Mouse (Mus musculus): ENCODE measurements around the gene Lrrc46. TPM values are rescaled to one million over a fixed set of nuclear protein-coding genes. Genes with fewer than 3 reads are reported as not detected.

The Lrrc46 gene
- 0.47 TPM in 1 of 2 replicates, not detected in the other for total RNA-seq (2017)

- peak; percentile 86 for ATAC-seq (ENCODE audit: extremely low read depth, insufficient number of reproducible peaks, low FRiP score, poor library complexity, severe bottlenecking)
Observed at GRCm38 (mm10) chr11:97041022-97041899, at the start of gene Lrrc46, which contains the start of gene Mrpl10. Gene Lrrc46, minus strand, starts transcription at chr11:97041407. Gene Mrpl10, plus strand, starts transcription at chr11:97041560.

- ATAC-seq (ENCODE audit: extremely low read depth, insufficient number of reproducible peaks, low FRiP score, poor library complexity, severe bottlenecking): no peak
Observed at GRCm38 (mm10) chr11:97086365-97086764, 45.2 kb upstream of the Lrrc46 start.

GRCm38 (mm10) chr11:97084821-97085505, 43.8 kb upstream of the Lrrc46 start:
- ATAC-seq (ENCODE audit: extremely low read depth, insufficient number of reproducible peaks, low FRiP score, poor library complexity, severe bottlenecking): no peak

GRCm38 (mm10) chr11:97083401-97084140, 42.4 kb upstream of the Lrrc46 start:
- ATAC-seq (ENCODE audit: extremely low read depth, insufficient number of reproducible peaks, low FRiP score, poor library complexity, severe bottlenecking): no peak

GRCm38 (mm10) chr11:97082977-97083376, 41.8 kb upstream of the Lrrc46 start:
- peak; percentile 57; the same call in 1 of the 2 replicates for ATAC-seq (ENCODE audit: extremely low read depth, insufficient number of reproducible peaks, low FRiP score, poor library complexity, severe bottlenecking)

DNA sequence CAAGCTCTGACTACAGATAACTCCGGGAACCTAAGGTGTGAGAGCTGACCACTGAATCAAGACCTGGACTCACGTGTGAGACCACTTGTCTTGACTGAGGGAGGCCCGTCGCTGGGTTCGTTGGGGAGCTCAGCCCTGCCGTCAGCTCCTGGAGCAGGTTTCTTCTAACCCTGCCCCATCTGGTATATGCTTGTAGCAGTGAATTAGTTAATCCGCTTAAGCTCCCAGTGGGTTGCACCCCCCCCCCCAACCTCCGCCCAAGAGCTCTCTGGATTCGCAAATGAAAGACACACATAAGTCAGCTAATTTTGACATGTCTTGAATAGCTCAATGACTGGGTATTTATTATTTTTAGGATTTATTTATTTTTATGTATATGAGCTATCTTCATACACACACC, 39.1 kb upstream of the Lrrc46 start:
- no peak for ATAC-seq (ENCODE audit: extremely low read depth, insufficient number of reproducible peaks, low FRiP score, poor library complexity, severe bottlenecking)

- no peak for ATAC-seq (ENCODE audit: extremely low read depth, insufficient number of reproducible peaks, low FRiP score, poor library complexity, severe bottlenecking)
Observed at GRCm38 (mm10) chr11:97078751-97079150, 37.5 kb upstream of the Lrrc46 start.

- no peak for ATAC-seq (ENCODE audit: extremely low read depth, insufficient number of reproducible peaks, low FRiP score, poor library complexity, severe bottlenecking)
Observed at GRCm38 (mm10) chr11:97074235-97074634, 33.0 kb upstream of the Lrrc46 start.

DNA sequence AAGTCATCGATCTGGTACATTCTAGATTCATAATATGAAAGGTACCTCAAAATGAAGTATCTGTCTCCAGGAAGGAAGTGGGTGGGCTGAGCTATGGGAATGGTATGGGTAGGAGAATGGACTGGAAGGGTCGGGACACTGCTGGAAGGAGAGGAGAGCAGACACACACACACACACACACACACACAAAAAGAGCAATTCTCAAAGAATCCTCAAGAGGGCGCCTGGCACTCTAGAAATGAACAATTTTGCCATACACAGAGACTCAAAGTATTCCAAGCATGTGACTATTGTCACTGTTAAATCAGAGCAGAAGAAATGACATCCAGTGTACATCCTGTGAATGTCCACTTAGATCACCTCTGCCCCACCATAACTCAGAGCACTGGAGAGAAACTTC, 31.3 kb upstream of the Lrrc46 start:
- peak; percentile 48; the same call in 1 of the 2 replicates for ATAC-seq (ENCODE audit: extremely low read depth, insufficient number of reproducible peaks, low FRiP score, poor library complexity, severe bottlenecking)

DNA sequence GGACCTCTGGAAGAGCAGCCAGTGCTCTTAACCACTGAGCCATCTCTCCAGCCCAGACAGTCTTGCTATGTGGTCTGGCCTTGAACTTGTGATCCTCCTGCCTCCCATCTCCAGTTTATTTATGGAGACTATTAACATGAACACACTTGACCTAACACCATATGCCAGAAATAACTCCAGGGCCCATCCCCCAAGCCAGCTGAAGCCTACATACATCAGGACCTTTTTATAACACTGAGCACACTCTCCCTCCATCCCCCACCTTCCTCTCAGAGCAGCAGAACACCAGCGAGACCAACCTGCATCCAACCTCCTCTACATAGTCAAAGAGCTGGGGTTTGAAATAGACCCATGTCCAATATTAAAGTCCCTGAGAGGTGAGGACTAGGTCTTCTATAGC, 29.9 kb upstream of the Lrrc46 start:
- no peak for ATAC-seq (ENCODE audit: extremely low read depth, insufficient number of reproducible peaks, low FRiP score, poor library complexity, severe bottlenecking)

GRCm38 (mm10) chr11:97069770-97070169, 28.6 kb upstream of the Lrrc46 start:
- ATAC-seq (ENCODE audit: extremely low read depth, insufficient number of reproducible peaks, low FRiP score, poor library complexity, severe bottlenecking): no peak

DNA sequence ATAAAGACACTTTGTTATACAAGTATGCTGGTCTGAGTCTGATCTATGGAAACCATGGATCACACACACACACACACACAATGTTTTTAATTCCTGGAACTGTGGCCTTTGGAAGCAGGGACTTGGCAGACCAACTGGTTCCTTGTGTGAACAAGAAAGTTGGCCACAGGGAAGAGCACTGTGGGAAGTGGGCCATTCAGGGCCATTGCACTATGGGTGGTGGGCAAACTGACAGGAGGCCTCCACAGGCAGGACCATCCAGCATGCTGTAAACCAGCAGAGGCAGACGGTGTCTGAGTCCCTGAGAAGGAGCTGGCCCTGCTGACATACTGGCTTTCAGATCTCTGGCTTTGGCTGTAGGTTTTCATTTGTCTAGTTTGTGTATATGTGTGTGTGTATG, 28.1 kb upstream of the Lrrc46 start:
- ATAC-seq (ENCODE audit: extremely low read depth, insufficient number of reproducible peaks, low FRiP score, poor library complexity, severe bottlenecking): no peak

- ATAC-seq (ENCODE audit: extremely low read depth, insufficient number of reproducible peaks, low FRiP score, poor library complexity, severe bottlenecking): no peak
Observed at GRCm38 (mm10) chr11:97066656-97067360, 25.6 kb upstream of the Lrrc46 start.

GRCm38 (mm10) chr11:97065538-97066295, 24.5 kb upstream of the Lrrc46 start:
- ATAC-seq (ENCODE audit: extremely low read depth, insufficient number of reproducible peaks, low FRiP score, poor library complexity, severe bottlenecking): no peak

- no peak for ATAC-seq (ENCODE audit: extremely low read depth, insufficient number of reproducible peaks, low FRiP score, poor library complexity, severe bottlenecking)
Observed at GRCm38 (mm10) chr11:97063921-97064295, 22.7 kb upstream of the Lrrc46 start.

DNA sequence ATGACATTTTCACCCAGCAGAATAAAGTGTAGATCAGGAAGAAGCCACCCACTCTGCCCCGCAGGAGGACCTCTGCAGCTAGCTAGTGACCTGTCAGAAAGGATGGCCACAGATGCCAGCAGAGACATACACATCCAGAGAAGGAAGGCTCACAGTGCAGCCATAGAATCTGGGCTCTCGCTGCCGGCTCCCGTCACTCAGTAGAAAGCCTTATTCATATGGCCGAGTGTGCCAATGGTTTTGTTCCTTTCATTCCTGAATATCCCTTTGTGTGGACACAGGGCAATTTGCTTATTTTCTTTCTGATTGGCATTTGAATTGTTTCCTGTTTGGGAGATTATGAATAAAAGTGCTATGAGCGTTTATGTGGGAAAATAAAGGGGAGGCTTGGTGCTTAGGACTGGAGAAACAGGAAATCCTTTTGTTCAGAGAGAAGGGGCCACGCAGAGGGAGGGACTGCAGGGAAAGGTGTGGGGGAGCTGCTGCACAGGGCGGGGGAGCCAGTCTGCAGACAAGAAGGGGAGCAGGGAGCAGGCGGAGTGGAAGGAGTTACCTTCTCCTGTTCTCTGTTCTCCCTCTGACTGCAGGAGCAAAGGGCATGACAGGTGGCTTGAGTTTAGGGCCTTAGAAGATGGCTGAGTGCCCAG, 22.2 kb upstream of the Lrrc46 start:
- ATAC-seq (ENCODE audit: extremely low read depth, insufficient number of reproducible peaks, low FRiP score, poor library complexity, severe bottlenecking): no peak

DNA sequence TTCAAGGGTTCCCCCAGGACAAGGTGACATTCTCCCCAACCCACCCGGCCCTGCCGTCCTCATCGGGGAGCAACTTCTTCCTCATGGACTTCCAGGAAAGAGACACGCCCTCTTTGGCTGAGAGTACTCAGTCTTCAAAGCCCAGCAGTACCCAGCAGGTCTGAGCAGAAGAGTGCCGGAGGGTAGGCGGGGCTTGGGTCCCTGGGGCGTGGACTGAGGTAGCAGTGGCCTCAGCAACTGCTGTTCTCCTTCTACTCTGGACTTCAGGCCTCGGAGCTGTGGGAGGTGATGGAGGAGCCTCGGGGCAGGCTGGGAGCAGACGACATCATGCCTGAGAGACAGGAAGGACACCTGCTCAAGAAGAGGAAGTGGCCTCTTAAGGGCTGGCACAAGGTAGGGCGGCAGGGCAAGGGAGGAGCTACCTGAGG, 11.0 kb upstream of the Lrrc46 start:
- peak; percentile 34 for ATAC-seq (ENCODE audit: extremely low read depth, insufficient number of reproducible peaks, low FRiP score, poor library complexity, severe bottlenecking)
